Mouse (Mus musculus): ENCODE results near the gene Gm11757. TPM values are rescaled to one million over a fixed set of nuclear protein-coding genes. Genes with fewer than 3 reads are reported as not detected.

The Gm11757 gene
- polyA plus RNA-seq (2015; fragmentation: Nextera tagmentation; extraction: Ambion mirVana): not detected in 2 replicates

DNA sequence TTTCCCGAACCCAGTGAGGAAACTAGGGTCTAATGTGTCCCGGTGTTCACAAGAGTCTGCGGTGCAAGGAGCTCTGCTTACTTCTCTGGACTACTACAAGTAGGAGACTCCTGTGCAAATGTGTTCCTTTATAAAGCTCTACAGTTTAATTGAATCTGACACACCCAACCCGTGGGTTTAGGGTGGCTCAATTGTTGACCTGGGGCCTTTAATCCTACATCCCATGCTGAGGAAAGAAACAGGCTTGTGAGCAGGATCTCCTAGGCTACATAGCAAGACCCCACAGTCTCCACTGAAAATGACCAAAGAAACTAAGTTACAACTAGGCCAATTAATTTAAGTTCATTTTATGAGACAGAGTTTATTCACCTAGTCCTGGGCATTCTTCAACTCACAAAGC lies at the start of gene Gm11757:
Gene Gm11757, minus strand, starts transcription at position 101 of the 400 bp plus-strand sequence.

DNA sequence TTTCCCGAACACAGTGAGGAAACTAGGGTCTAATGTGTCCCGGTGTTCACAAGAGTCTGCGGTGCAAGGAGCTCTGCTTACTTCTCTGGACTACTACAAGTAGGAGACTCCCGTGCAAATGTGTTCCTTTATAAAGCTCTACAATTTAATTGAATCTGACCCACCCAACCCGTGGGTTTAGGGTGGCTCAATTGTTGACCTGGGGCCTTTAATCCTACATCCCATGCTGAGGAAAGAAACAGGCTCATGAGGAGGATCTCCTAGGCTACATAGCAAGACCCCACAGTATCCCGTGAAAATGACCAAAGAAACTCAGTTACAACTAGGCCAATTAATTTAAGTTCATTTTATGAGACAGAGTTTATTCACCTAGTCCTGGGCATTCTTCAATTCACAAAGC lies 29.7 kb upstream of the Gm11757 start, which contains the start of gene Gm11756:
Gene Gm11756, minus strand, starts transcription at position 101 of the 400 bp plus-strand sequence.

DNA sequence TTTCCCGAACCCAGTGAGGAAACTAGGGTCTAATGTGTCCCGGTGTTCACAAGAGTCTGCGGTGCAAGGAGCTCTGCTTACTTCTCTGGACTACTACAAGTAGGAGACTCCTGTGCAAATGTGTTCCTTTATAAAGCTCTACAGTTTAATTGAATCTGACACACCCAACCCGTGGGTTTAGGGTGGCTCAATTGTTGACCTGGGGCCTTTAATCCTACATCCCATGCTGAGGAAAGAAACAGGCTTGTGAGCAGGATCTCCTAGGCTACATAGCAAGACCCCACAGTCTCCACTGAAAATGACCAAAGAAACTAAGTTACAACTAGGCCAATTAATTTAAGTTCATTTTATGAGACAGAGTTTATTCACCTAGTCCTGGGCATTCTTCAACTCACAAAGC lies 14.9 kb upstream of the Gm11757 start, which contains the start of gene Gm13871:
Gene Gm13871, minus strand, starts transcription at position 101 of the 400 bp plus-strand sequence.

DNA sequence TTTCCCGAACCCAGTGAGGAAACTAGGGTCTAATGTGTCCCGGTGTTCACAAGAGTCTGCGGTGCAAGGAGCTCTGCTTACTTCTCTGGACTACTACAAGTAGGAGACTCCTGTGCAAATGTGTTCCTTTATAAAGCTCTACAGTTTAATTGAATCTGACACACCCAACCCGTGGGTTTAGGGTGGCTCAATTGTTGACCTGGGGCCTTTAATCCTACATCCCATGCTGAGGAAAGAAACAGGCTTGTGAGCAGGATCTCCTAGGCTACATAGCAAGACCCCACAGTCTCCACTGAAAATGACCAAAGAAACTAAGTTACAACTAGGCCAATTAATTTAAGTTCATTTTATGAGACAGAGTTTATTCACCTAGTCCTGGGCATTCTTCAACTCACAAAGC lies 14.7 kb downstream of the Gm11757 start, which contains the start of gene Gm11758:
Gene Gm11758, minus strand, starts transcription at position 101 of the 400 bp plus-strand sequence.

Other genes starting within 250 kb of the Gm11757 start
- not detected in 2 replicates for gene Gm11239, start 222.8 kb downstream of the Gm11757 start, polyA plus RNA-seq (2015; fragmentation: Nextera tagmentation; extraction: Ambion mirVana)
- gene Gm428, start 207.6 kb downstream of the Gm11757 start, polyA plus RNA-seq (2015; fragmentation: Nextera tagmentation; extraction: Ambion mirVana): not detected in 2 replicates
- gene Rasef, start 100.1 kb downstream of the Gm11757 start, polyA plus RNA-seq (2015; fragmentation: Nextera tagmentation; extraction: Ambion mirVana): 0.71 and 0.83 TPM in 2 replicates
- not detected in 2 replicates for gene Gm11758, start 14.8 kb downstream of the Gm11757 start, polyA plus RNA-seq (2015; fragmentation: Nextera tagmentation; extraction: Ambion mirVana)
- not detected in 2 replicates for gene Gm13871, start 14.8 kb upstream of the Gm11757 start, polyA plus RNA-seq (2015; fragmentation: Nextera tagmentation; extraction: Ambion mirVana)
- gene Gm11756, start 29.6 kb upstream of the Gm11757 start, polyA plus RNA-seq (2015; fragmentation: Nextera tagmentation; extraction: Ambion mirVana): not detected in 2 replicates
- gene 2310002L09Rik, start 59.7 kb upstream of the Gm11757 start, polyA plus RNA-seq (2015; fragmentation: Nextera tagmentation; extraction: Ambion mirVana): 0.22 TPM in 1 of 2 replicates, not detected in the other
- gene Frmd3, start 122.3 kb upstream of the Gm11757 start, polyA plus RNA-seq (2015; fragmentation: Nextera tagmentation; extraction: Ambion mirVana): 27.1 and 27.6 TPM in 2 replicates